Mouse (Mus musculus) layer of hippocampus, adult 8-10 months (tissue): ENCODE results near the gene 4930451I11Rik. TPM values are rescaled to one million over a fixed set of nuclear protein-coding genes. Genes with fewer than 3 reads are reported as not detected.
A peak's percentile ranks its signal among the peaks of the same experiment; 100 is the strongest.

ENCODE experiments used
- DNase-seq, 2 experiments: peaks; one replicate each; pipeline ENCODE4 v3.0.0; 2022; ENCODE audit warnings: low spot score in 2 of 2
- total RNA-seq, 4 experiments: library from RNA; stranded (reverse); gene quantifications; 2 replicates each; pipeline ENCODE4 v1.2.4; 2022

4930451I11Rik gene
- total RNA-seq, 4 experiments from 2014 or later, result not detected

DNA sequence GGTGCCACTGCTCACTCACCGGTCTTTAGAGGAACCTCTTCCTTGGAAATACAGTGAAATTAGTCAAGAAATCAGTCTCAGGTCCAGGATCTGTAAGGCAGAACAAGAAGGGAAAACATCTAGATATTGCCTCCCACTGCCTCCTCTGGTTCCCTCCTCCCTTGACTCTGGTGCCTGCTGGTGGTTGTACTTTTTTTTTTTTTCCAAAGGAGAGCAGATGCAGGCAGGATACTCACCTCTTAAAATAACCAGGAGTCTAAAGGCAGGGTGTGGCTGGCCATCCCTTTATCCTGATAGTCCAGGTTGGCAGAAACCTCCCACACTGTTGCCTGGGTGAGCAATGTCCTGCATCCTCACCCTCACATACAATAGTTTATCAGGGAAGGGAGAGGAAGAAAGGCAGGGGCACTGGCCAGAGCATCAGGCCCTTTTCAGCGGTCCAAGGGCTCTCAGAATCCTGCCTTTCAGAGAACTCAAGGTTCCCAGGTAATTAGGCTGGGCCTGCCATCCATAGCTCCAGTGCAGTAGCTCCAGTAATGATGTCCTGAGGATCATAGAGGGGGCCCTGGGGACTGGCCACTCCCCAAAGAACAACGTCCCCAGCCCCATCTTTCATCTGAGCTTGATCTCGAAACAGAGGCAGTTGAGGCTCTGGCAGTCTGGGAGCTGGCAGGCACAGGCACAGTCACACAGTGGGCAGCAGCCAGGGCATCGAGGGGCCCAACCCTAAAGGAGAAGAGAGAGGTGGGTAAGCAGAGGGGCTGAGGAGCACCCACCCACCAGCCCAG, 31.0 kb downstream of the 4930451I11Rik start:
- DNase-seq, result no peak

DNA sequence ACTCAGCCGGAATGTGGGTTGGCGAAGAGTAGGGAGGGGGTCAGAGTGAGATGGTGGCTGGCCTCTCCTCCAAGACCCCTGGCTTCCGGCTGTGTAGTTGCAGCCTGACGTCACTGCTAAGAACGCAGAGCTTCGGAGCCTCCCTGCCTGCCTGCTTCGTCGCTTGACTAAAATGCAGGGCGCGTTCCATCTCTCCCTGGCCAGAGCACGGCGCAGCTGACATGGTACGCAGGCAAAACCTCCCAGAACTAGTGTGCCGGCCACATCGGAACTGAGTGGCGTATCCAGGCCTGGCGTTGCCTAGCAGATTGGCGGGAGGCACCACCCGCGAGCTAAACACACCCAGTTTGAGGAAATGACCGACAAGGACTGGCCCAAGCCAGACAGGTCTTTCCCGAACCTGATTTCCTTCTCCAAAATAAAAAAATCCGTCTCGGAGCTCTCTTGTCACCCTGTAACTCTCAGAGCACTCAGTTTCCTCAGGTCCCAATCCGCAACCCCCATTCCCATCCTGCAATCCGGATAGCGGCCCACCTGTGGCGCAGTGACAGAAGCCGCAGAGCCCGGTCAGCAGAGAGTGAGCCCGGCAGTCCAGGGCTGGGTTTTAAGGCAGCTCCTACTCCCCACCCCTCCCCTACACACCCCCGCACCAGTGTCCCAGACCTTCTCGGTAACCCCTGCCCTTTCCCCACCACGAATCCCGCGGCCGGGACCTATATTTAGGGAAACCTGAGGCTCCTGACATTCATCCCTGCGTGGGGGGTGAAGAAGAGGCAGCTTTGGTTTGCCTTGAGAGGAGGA, 31.8 kb downstream of the 4930451I11Rik start:
- peak in 1 of 2 experiments; percentile 87 for DNase-seq

DNA sequence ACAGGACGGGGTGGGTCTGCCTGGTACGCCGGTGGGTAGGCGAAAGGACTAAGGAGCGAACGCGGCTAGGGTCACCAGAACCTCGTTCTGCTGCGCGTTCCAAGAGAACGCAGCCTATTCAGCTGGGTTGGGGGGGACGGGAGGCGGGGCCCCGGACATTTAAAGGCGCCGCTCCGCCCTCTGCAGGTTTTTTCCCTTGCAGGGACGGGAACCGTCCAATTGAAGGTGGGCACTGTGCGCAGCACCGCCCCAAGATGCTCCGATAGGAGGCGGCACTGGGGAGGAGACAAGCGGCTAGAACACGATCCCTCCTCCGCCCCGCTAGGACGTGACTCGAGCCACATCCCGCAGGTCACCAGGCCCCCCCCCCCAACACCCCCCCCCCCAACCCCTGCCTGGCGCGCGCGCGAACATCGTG, 32.4 kb downstream of the 4930451I11Rik start:
- DNase-seq, result peak; percentile 97 to 98

DNA sequence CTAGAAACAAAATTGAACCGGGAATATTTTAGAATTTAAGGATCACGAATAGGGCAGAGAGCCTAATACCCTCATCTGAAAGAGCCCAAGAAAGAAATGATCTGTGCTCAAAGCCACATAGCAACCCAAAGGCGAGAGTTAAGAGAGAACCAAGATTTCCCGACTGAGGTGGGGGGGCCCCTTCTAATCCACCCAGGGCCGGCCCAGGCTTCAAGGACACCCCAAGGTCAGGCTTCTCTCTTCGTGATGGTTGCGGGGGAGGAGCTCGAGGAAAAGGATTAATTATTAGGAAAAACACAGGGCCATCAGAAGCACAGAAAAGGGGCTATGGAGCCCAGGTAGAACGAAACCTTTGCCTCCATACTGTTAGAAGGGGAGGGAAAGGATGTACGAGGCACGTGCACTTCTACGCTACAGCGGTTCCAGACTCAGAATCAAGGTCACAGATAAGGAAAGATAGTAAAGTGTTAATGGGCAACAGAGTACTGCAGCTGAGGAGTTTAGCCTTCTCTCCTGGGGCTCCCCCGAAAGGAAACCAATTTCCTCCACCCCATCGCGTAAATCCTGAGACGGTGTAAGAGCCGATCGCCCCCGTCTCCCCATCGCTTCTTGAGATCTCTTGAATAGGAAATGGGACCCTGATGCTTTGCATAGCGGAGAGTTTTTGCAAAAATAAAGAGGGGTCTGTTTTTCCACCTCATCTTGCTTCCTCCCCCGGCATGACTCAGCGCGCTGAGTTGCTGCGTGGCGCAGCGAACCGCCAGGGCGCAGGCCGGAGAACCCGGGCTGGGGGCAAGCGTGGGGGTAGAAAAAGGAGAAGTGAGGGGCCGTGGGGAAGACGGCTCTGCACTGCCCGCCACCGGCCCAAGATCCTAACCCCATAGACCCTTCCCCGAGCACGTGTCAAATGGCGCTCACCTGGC, 33.1 kb downstream of the 4930451I11Rik start:
- no peak for DNase-seq

DNA sequence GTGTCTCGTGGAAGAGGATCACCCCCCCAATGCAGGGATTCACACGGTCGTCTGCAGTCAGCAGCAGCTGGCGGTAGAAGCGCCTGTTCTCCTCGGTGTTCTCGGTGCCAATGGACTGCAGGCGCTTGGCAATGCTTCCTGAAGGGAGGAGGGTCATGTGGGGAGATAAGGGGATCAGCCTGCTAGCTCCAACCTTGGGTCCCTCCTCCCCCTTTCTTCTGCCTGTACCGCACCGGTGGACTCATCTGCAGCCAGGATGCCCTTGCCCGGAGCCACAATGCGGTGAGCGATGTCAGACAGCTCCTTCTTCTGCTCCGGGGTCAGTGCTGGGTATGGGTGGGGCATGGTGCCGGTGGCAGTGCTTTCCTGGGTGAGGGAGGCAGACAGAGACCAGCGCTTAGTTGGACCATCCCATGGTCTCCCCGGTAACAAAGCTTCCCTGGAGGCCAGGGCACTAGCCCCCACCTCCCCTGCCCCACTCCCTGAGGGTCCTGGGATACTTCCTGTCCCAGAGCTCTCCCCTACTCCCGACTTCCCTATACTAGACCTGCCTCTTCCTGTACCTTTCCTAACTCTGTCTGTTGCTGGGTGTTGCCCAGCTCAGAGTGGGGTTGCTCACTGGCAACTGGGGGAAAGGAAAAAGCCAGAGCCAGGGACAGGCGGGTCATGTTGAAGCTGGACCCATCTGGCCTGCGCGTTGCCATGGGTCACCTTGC, 33.9 kb downstream of the 4930451I11Rik start, which contains the start of gene Fam57b:
Gene Fam57b (plus strand): TSS at position 258 of the 716 bp plus-strand sequence.
- no peak for DNase-seq

DNA sequence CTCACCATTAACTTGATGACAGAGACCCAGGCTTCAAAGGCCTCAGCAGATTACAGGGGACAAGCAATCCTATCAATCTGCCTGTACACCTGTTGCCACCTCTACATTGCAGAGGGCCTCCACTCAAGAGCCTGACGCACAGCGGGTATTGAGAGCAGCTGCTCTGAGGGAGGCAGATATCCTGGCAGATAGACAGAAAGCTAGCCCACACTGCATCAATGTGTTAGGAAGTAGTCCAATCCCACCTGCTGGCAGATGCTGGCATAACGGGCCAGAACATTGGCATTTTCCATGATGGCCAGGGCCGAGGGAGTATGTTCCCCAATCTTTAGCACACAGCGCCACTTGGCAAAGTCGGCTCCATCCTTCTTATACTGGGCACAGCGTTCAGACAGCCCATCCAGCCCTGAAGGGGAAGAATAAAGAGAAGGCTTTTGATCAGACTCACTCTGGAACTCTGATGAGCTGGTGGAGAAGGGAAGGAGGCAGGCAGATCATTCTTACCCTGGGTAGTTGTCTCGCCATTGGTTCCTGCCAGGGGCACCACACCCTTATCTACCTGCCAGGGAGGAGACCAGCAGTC, 35.0 kb downstream of the 4930451I11Rik start:
- DNase-seq, result peak; percentile 77

DNA sequence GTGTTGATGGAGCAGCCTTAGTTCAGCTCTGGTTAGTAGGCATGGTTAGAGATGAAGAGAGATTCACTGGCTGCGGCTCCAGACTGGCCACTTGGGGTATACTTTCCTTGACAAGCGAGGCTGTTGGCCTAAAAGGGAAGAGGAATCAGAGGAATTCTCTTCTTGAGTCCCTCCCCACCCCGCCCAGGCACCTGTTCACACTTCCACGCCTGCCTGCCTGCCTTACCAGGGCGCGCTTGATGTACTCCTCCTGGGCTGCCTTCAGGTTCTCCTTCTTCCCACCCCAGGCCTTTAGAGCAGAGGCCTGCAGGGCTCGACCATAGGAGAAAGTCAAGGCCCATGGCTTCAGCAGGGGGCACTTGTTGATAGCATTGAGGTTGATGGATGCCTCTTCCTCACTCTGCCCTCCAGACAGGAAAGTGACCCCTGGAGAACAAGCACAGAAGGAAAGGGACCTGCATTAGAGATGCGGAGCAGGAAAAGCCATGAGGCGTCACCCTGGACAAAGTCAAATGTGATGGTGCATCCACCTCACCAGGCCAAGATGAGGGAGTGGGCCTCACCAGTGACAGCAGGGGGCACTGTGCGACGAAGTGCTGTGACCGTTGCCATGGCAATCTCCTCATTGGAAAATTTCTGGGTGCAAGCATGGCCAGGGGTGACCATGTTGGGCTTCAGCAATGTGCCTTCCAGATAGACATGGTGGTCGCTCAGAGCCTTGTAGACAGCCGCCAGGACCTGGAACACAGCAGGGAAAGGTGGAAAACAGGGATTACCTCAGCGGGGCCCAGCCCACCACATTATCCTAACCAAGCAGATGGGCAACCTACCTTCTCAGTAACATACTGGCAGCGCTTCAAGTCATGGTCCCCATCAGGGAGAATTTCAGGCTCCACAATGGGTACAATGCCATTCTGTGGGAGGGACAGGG, 35.8 kb downstream of the 4930451I11Rik start:
- DNase-seq, result no peak

DNA sequence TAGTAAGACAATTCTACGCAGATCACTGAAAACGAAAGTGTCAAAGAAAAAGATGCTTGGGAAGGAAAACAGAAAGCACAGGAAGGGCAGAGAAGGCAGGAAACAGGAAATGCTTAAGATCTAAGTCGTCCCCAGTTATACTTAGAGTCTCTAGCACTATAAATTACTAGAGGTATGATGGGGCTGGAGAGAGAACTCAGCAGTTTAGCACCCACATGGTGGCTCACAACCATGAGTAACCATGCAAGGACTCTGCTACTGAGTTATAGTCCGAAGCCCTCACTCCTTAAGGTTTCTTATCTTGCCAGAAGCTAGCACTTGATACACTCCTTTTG, 37.2 kb downstream of the 4930451I11Rik start:
- DNase-seq, result no peak

DNA sequence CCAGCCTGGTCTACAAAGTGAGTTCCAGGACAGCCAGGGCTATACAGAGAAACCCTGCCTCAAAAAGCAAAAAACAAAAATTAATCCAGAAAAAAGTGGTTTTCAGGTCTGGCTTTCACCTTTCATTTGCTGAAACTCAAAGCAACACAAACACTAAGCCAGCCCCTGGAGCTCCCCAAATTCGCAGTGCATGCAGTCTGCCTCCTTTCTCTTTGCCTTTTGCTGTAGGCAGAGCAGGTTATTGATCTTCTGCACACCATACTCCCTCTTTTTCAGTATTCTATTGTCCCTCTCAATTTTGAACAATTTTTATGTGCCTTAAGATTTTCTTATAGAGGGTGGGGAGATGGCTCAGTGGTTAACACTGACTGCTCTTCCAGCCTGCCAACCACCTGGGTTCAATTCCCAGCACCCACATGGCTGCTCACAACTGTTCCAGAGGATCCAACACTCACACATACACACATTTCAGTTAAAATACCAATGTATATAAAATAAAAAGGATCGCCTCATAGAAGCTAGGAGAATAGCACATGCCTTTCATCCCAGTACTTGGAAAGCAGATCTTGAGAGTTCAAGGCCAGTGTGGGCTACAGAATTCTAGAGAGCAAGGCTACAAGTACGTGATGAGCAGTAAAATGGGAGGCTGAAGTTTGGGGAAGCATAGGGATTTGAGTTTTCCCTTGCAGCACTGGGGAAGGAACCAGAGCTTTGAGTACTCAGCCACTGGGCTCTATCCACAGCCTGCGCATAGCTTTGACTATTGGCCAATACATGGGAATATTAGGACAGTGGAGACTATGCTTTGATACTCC, 37.8 kb downstream of the 4930451I11Rik start:
- no peak for DNase-seq

DNA sequence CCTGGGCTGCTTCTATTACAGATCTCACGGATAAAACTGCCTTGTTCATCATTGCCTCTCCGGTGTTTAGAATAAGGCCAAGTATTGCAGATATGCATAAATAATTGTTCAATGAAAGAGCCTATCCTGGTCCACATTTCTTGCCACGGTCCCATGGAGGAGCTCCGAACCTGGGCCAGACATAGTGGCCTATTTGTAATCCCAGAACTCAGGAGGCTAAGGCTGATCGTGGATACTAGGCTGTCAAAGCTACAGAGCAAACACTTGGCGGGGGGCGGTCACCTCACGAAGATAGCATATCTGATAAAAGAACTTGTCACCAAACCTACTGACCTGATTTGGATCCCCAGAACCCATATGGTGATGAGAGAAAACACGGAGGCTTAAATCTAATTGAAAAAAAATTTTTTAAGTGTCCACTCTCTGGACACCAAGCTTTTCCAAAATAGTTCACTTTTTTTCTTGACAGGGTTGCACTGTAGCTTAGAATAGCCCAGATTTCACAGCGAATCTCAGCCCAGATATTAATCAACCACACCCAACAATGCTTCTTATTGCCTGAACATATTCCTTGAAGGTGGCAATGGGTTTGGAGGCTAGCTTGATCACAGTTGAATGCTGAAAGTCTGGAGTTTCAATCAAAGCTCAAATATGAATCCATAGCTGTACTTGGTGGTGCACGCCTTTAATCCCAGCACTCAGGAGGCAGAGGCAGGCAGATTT, 38.6 kb downstream of the 4930451I11Rik start:
- no peak for DNase-seq

DNA sequence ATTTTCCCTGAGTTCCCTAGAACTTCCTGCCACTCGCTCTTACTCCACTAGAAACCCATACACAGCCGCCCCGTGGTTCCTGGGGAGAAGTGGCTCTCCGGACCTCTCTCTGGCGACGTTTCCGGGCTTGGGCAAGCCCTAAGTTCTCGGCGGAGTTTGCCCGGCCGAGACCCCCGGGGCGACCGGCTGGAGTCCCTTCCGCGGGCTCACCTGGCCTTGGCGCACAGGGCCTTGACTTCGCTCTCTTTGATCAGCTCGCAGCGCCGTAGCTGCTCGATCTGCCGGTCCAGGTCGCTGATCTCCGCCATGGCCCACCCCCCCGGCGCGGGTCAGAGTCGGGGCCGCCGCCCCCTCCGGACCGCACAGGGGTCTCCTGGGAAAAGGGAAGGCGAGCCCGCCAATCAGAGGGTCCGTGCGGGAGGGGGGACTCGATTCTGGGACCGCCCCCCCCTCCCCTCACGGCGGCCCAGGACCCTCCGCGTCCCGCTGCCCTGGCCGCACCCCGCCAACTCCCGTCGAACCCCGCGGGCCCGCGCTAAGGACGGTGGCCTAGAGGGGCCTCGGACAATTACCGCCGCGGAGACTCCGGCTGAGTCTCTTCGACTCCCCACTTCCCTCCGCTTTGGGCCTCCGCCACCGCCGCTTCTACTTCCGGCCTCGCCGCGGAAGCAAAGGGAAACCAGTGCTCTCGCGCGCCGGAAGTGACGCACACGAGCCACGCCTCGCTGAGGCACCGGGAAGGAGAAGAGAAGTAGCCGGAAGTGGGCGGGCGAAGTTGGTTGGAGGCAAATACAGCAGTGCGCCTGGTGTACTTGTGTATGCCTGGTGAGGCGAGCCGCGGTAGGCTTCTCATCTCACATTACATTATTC, 39.4 kb downstream of the 4930451I11Rik start, which contains the start of gene Ppp4c:
Gene Ppp4c (minus strand): TSS at position 646 of the 870 bp plus-strand sequence.
- DNase-seq, result peak; percentile 94 to 96

DNA sequence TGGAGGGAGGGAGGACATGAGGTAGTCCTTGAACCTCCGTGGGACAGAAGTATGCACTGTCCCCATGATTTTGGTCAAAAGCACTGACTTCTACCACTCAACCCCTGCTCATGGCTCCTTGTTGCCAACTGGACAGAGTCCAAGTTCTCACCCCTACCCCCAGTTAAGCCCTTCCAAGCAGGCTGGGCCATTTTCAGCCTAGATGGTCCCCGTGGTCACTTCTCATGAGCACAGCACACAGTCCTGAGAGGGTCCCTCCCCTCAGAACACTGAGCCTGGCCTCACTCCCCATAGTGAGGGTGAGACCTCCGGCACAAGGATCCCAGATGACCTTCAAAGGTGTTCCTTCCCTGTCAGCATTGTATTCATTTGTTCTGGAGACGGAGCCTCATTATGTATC, 42.3 kb downstream of the 4930451I11Rik start:
- DNase-seq, result no peak

DNA sequence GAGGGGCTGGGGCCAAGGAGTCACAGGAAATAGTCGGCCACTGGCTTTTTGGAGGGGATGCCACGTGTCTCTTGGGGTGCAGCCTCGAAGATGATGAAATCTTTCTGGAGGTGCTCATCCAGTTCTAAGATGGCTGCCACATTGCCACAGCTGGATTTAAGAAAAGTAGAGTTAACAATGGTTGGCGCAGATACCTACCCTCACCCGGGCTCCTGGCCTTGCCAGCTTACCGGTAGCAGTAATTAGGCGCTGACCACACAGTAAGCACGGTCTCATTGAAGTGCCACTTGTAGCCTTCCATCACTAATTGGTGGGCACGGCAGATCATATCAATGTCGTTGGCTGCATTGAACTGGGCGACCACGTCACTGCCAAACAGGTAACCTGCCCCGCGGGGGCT, 45.3 kb downstream of the 4930451I11Rik start:
- no peak for DNase-seq

DNA sequence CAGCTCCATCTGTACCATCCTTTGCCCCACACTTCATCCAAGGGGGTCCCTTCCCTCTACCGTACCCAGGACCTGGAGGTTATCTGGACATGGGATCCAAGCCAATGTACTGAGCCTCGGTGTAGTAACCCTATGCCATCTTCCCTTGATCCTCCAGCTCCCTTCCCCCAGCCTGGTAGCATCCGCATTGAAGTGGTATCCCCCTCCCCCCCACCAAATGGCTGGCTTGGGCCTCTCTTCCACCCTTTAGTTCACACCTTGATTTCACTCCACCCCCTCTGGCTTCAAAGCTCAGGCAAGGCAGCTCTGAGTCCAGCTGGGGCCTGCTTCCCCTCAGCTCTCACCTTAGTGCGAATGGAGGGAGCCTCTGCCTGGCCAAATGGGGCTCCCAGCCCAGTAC, 46.4 kb downstream of the 4930451I11Rik start:
- no peak for DNase-seq

DNA sequence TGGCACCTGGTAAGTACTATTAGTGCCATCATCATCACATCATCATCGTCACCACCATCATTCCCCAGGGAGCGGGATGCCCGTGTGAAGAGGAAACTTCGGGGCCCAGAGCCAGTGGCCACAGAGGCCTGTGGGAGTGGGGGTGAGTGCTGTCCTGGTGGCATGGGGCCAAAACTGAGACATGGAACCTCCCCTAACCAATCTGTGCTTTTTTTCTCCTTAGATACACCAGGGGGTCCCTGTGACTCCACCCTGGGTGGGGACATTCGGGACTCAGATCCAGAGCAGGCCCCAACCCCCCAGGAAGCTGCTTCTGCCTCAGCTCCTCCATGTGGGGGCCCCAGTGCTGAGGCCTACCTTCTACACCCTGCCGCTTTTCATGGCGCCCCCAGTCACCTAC, 47.0 kb downstream of the 4930451I11Rik start:
- DNase-seq, result no peak

DNA sequence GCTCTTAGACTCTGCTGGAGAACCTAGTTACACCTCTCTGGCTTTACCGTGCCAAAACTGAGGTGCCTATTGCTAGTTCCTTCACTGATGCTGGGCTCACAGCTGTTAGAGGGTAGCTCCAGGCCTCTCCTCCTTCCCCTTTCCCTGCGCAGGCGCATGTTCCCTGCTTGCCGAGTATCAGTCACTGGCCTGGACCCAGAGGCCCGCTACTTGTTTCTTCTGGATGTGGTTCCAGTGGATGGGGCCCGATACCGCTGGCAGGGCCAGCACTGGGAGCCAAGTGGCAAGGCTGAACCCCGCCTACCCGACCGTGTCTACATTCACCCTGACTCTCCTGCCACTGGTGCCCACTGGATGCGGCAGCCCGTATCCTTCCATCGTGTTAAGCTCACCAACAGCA, 48.7 kb downstream of the 4930451I11Rik start:
- DNase-seq, result no peak
